Comparison of ENCODE assay signal across 25 mouse cellular contexts in genomic region chr10:125039290-125039689, GRCm38 (mm10).
DNase-seq lines count a peak whose midpoint lies in the region; ATAC-seq lines count a peak whose summit lies in the region.
"Had no signal": no experiment of that assay in that cellular context is flagged by ENCODE, and none has a peak within 500 bp of the region (broad histone marks: within the 10 kb centered on the region; RNA-seq: fewer than 3 reads in every experiment).

No protein-coding gene starts in this region.

- no peaks in the 10 kb centered on the region for H3K4me1 ChIP-seq in hindbrain, embryonic 14.5 days (replicated peaks; ENCODE audit: control insufficient read depth, insufficient read depth, low read length)
- no peaks in the 10 kb centered on the region for H3K4me1 ChIP-seq in hindbrain, embryonic 12.5 days
- H3K4me1 ChIP-seq in intestine, embryonic 16.5 days (ENCODE audit: control insufficient read depth, insufficient read depth, low read length) = 0 out of 2 replicates have a peak, but pooled peaks cover 3% of the 10 kb centered on the region
- no peaks in the 10 kb centered on the region for H3K4me1 ChIP-seq in embryonic facial prominence, embryonic 10.5 days
- H3K4me1 ChIP-seq: embryonic facial prominence, embryonic 12.5 days; forebrain, embryonic 10.5 days; forebrain, embryonic 12.5 days had no signal

- no peak overlapping the region for H3K9ac ChIP-seq in hindbrain, embryonic 14.5 days
- no peak overlapping the region for H3K9ac ChIP-seq in hindbrain, embryonic 12.5 days
- H3K9ac ChIP-seq in intestine, embryonic 16.5 days (ENCODE audit: low read depth, low read length) = no peak overlapping the region
- H3K9ac ChIP-seq: embryonic facial prominence, embryonic 12.5 days; forebrain, embryonic 12.5 days had no signal

- H3K36me3 ChIP-seq in hindbrain, embryonic 14.5 days (replicated peaks; ENCODE audit: control insufficient read depth, insufficient read depth) = no peaks in the 10 kb centered on the region
- H3K36me3 ChIP-seq in hindbrain, embryonic 12.5 days = no peaks in the 10 kb centered on the region
- H3K36me3 ChIP-seq in intestine, embryonic 16.5 days (ENCODE audit: control insufficient read depth, insufficient read depth, low read length) = no peaks in the 10 kb centered on the region
- no peaks in the 10 kb centered on the region for H3K36me3 ChIP-seq in embryonic facial prominence, embryonic 10.5 days (replicated peaks)
- H3K36me3 ChIP-seq: embryonic facial prominence, embryonic 12.5 days; forebrain, embryonic 10.5 days; forebrain, embryonic 12.5 days; G1E had no signal

- peak; percentile 8 for DNase-seq in hindbrain, embryonic 14.5 days (ENCODE audit: low spot score)
- no peak for DNase-seq in kidney, postnatal 14 days
- DNase-seq in embryonic facial prominence, embryonic 10.5 days (ENCODE audit: low spot score) = no peak
- DNase-seq: adrenal gland, adult 8-10 months; adrenal gland, postnatal 14 days; B cell, adult 2 months; cerebellum, adult 11 months; cerebellum, adult 18-20 months; cerebellum, adult 8-10 months; cerebellum, adult 9-11 months; cerebellum, postnatal 14 days; cerebellum, postnatal 36 days; embryo, embryonic 11 days had no signal

- H3K4me3 ChIP-seq in hindbrain, embryonic 14.5 days (replicated peaks; ENCODE audit: low read length) = no peak overlapping the region
- H3K4me3 ChIP-seq in hindbrain, embryonic 12.5 days = no peak overlapping the region
- no peak overlapping the region for H3K4me3 ChIP-seq in intestine, embryonic 16.5 days (ENCODE audit: low read length)
- no peak overlapping the region for H3K4me3 ChIP-seq in embryonic facial prominence, embryonic 10.5 days
- H3K4me3 ChIP-seq: embryonic facial prominence, embryonic 12.5 days; forebrain, embryonic 10.5 days; forebrain, embryonic 12.5 days had no signal

- ATAC-seq in hindbrain, embryonic 14.5 days (ENCODE audit: low FRiP score) = no peak
- no peak for ATAC-seq in hindbrain, embryonic 12.5 days (ENCODE audit: low FRiP score)
- peak; percentile 95 for ATAC-seq in intestine, embryonic 16.5 days
- ATAC-seq: activated CD4-positive, CD25-positive, alpha-beta regulatory T cell, adult 4 months; CD4-positive, CD25-positive, alpha-beta regulatory T cell, adult 4 months; forebrain, embryonic 14.5 days; forebrain, embryonic 16.5 days; Patski had no signal

- 87% methylated on average over 3 of the region's 3 CpGs for WGBS in hindbrain, embryonic 14.5 days
- WGBS in hindbrain, embryonic 12.5 days = 91% methylated on average over 3 of the region's 3 CpGs
- WGBS in intestine, embryonic 16.5 days = 59% methylated on average over 3 of the region's 3 CpGs
- 82% methylated on average over 3 of the region's 3 CpGs for WGBS in embryonic facial prominence, embryonic 10.5 days

- H3K4me2 ChIP-seq in hindbrain, embryonic 14.5 days (replicated peaks) = no peak overlapping the region
- no peak overlapping the region for H3K4me2 ChIP-seq in hindbrain, embryonic 12.5 days (replicated peaks)
- H3K4me2 ChIP-seq in intestine, embryonic 16.5 days (ENCODE audit: low read depth, low read length) = no peak overlapping the region
- H3K4me2 ChIP-seq: embryonic facial prominence, embryonic 12.5 days; forebrain, embryonic 12.5 days had no signal

- no peak overlapping the region for H3K27ac ChIP-seq in hindbrain, embryonic 14.5 days
- H3K27ac ChIP-seq in hindbrain, embryonic 12.5 days = no peak overlapping the region
- H3K27ac ChIP-seq in intestine, embryonic 16.5 days (ENCODE audit: low read length) = no peak overlapping the region
- no peak overlapping the region for H3K27ac ChIP-seq in embryonic facial prominence, embryonic 10.5 days (replicated peaks)
- H3K27ac ChIP-seq: embryonic facial prominence, embryonic 12.5 days; forebrain, embryonic 10.5 days; forebrain, embryonic 12.5 days had no signal

- H3K27me3 ChIP-seq in hindbrain, embryonic 14.5 days (ENCODE audit: control insufficient read depth, insufficient read depth, low read length) = no peaks in the 10 kb centered on the region
- H3K27me3 ChIP-seq in hindbrain, embryonic 12.5 days = no peaks in the 10 kb centered on the region
- no peaks in the 10 kb centered on the region for H3K27me3 ChIP-seq in intestine, embryonic 16.5 days (replicated peaks; ENCODE audit: control insufficient read depth, insufficient read depth, low read length)
- H3K27me3 ChIP-seq in embryonic facial prominence, embryonic 10.5 days (replicated peaks; ENCODE audit: low read depth, poor library complexity, severe bottlenecking) = no peaks in the 10 kb centered on the region
- H3K27me3 ChIP-seq: CH12.LX; embryonic facial prominence, embryonic 12.5 days; forebrain, embryonic 12.5 days had no signal

- H3K9me3 ChIP-seq in hindbrain, embryonic 14.5 days (ENCODE audit: control insufficient read depth, low read length) = no peaks in the 10 kb centered on the region
- no peaks in the 10 kb centered on the region for H3K9me3 ChIP-seq in hindbrain, embryonic 12.5 days (replicated peaks)
- no peaks in the 10 kb centered on the region for H3K9me3 ChIP-seq in intestine, embryonic 16.5 days (ENCODE audit: control insufficient read depth, low read length)
- no peaks in the 10 kb centered on the region for H3K9me3 ChIP-seq in embryonic facial prominence, embryonic 10.5 days
- H3K9me3 ChIP-seq: embryonic facial prominence, embryonic 12.5 days; forebrain, embryonic 10.5 days; forebrain, embryonic 12.5 days had no signal
